Mouse (Mus musculus): ENCODE results near the gene Edar.

The Edar gene

DNA sequence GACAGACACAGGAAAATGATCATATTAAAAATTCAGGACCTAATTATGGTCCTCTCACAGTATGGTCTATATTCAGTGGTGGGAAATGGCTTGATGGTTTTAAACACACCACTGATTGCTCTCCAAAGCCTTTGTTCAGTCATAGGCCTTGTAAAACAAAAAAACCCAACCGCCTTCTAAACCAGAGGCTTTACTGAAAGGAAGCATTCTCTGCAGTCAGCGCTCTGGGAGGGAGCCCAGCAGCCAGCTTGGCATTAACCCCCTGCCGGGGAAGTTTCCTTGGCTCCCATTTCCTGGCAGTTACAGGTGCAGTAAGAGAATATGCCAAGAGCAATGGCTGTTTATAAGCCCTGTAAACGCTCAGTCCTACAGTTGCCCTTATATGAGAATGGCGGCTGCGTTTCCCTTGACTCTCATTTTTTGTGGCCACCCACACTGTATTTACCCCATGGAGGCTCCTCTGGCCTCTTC lies 74.0 kb downstream of the Edar start:
- DNase-seq: peak; percentile 10

DNA sequence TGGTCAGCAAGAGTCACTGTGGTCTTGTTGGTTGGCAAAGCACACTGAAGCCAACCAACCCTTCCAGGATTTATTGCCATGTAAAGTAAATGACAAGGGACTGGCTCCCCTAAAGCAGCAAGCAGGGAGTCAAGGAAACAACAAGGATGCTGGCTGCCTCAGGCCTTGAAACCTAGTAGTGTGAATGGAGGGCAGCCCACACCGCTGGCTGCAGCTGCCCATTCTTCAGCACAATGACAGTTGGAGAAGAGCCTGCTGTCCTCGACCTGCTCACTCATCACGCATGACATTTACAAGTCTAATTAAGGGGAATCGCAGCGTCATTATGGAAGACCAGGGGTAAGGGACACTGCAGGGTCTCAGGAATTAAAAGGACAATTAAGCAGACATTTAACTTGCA lies 74.5 kb downstream of the Edar start:
- peak; percentile 1 for DNase-seq

DNA sequence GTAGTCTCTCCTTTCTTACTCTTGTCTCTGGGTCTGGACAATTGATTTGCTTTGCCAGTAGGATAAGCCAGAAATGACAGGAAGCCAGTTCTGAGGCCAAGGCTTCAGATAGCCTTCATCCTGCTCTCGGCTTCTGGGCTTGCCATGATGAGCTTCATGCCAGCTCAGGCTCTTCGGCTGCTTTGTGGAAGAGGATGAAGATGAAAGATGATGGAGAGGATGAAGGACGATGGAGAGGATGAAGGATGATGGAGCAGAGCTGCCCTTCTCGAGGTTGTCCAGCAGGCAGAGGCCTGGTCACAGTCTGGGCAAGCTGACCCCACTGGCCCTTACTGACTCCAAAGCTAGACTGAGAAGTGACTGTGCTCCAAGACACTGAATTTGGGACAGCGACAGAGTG lies 75.3 kb downstream of the Edar start:
- DNase-seq: no peak

DNA sequence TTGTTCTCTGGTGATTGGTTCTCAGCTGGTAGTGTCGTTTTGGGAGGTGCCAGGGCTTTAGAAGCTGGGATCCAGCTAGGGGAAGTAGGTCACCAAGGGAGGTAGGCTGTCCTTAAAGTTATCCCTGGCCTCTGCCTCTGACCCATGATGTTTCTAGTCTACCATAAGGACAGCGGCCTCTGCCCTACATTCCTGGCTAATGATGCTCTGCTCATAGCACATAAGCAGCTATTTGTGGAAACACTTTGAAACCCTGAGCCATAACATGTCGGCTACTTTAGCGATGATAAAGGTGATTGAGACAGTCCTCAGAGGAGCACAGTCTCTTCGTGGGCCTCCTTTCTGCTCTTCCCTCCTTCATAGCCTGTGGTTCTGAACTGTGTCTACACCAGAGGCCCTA lies 79.6 kb downstream of the Edar start:
- DNase-seq: no peak

DNA sequence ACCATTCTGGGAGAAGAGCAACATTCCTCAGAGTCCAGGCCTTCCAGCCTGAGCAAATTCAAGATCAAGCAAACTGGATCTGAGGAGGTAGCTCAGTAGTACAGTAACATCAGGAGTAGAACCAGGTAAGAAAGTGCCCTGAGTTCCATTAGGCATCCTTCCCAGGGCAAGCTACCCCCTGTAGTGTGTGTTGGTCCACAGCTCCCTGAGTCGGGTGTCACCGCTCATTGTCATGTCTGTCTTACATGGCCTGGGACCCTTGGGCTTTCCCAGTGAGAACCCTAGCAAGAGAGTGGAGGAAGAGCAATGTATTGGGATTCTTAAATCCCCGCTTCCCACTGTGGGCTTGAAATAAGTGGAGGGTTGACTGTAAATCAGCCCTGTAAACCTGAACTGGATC lies 80.3 kb downstream of the Edar start:
- no peak for DNase-seq

GRCm38 (mm10) chr10:58594486-58594885 lies 81.0 kb downstream of the Edar start:
- no peak for DNase-seq

GRCm38 (mm10) chr10:58585427-58586223 lies 89.8 kb downstream of the Edar start:
- no peak for DNase-seq

GRCm38 (mm10) chr10:58560521-58560920 lies 114.9 kb downstream of the Edar start:
- peak; percentile 8 for DNase-seq

GRCm38 (mm10) chr10:58559901-58560300 lies 115.6 kb downstream of the Edar start:
- DNase-seq: peak; percentile 57

GRCm38 (mm10) chr10:58559098-58559497 lies 116.4 kb downstream of the Edar start:
- DNase-seq: peak; percentile 63

- DNase-seq: no peak
Measured at GRCm38 (mm10) chr10:58554693-58555387, 120.6 kb downstream of the Edar start.
